Mouse (Mus musculus): ENCODE data around the gene Hbq1b. TPM values are rescaled to one million over a fixed set of nuclear protein-coding genes. Genes with fewer than 3 reads are reported as not detected.

Hbq1b gene
- polyA plus RNA-seq, 1 experiment from 2014 or later, result 1.1 TPM

Other genes starting within 250 kb of the Hbq1b start
- gene Il9r, start 86.7 kb upstream of the Hbq1b start, polyA plus RNA-seq (2015; fragmentation: Nextera tagmentation; extraction: Ambion mirVana), result 0.04 TPM in 1 of 2 replicates, not detected in the other
- gene Snrnp25, start 81.5 kb upstream of the Hbq1b start, polyA plus RNA-seq (2015; fragmentation: Nextera tagmentation; extraction: Ambion mirVana), result 56.6 and 61.1 TPM in 2 replicates
- gene Rhbdf1, start 64.7 kb upstream of the Hbq1b start, polyA plus RNA-seq (2015; fragmentation: Nextera tagmentation; extraction: Ambion mirVana), result 61.9 and 62.1 TPM in 2 replicates
- 38.3 and 42.4 TPM in 2 replicates for gene Mpg, start 60.5 kb upstream of the Hbq1b start, polyA plus RNA-seq (2015; fragmentation: Nextera tagmentation; extraction: Ambion mirVana)
- gene Nprl3, start 19.3 kb upstream of the Hbq1b start, polyA plus RNA-seq (2015; fragmentation: Nextera tagmentation; extraction: Ambion mirVana), result 50.2 and 50.8 TPM in 2 replicates
- 20.0 and 23.7 TPM in 2 replicates for gene Hba-x, start 10.6 kb upstream of the Hbq1b start, polyA plus RNA-seq (2015; fragmentation: Nextera tagmentation; extraction: Ambion mirVana)
- 4,198 and 4,493 TPM in 2 replicates for gene Hba-a1, start 3.5 kb upstream of the Hbq1b start, polyA plus RNA-seq (2015; fragmentation: Nextera tagmentation; extraction: Ambion mirVana)
- gene Hba-a2, start 9.5 kb downstream of the Hbq1b start, polyA plus RNA-seq (2015; fragmentation: Nextera tagmentation; extraction: Ambion mirVana), result 10,418 and 11,416 TPM in 2 replicates
- 0.37 and 0.78 TPM in 2 replicates for gene Hbq1a, start 13.1 kb downstream of the Hbq1b start, polyA plus RNA-seq (2015; fragmentation: Nextera tagmentation; extraction: Ambion mirVana)
- 17.7 and 20.8 TPM in 2 replicates for gene Sh3pxd2b, start 60.9 kb downstream of the Hbq1b start, polyA plus RNA-seq (2015; fragmentation: Nextera tagmentation; extraction: Ambion mirVana)
- gene Ubtd2, start 168.4 kb downstream of the Hbq1b start, polyA plus RNA-seq (2015; fragmentation: Nextera tagmentation; extraction: Ambion mirVana), result 45.1 and 45.6 TPM in 2 replicates
- gene Efcab9, start 245.1 kb downstream of the Hbq1b start, polyA plus RNA-seq (2015; fragmentation: Nextera tagmentation; extraction: Ambion mirVana), result 0.47 and 0.68 TPM in 2 replicates
- gene Stk10, start 246.3 kb downstream of the Hbq1b start, polyA plus RNA-seq (2015; fragmentation: Nextera tagmentation; extraction: Ambion mirVana), result 5.6 and 6.5 TPM in 2 replicates

Measured in kidney, embryonic 16.5 days (tissue).